Mouse (Mus musculus) WW6 (cell line): ENCODE data around the gene Man1b1.

Experiments
- DNase-seq: peaks from one replicate; pipeline ENCODE4 v3.0.0-alpha.2; 2013; ENCODE audit warnings: low read depth, low spot score

The Man1b1 gene

DNA sequence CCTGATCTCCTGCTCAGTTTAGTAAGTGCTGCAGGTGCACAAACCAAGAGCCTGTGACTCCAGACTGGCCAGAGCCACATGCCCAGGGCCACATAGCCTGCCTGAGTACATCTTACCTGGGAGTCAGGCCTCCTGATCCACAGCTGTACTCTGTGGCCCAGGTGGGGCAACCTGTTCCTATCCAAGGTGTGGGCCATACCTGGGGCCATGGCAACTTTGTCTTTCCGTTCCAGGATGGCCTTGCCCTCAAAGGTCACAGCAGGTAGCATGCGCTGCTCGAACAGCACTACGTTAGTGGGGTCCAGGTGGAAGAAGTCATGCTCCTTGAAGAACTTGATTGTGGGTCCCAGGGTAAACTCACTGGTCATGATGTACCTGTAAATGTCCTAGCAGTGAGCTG lies 32.2 kb downstream of the Man1b1 start:
- no peak for DNase-seq

DNA sequence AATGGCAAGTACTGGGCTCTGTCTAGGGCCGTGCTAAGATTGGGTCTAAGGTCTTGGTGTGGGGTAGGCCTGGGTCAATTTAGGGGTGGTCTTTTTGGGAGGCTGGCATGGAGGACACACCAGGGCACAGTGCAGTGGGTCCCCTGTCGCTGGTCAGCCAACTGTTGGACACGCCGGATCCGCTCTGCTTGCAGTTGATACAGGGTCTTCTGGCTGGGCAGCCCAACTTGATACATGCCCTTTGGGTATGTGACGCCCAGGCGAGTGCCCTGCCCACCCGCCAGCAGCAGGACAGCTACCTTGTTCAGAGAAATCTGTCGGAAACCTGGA lies 32.6 kb downstream of the Man1b1 start:
- no peak for DNase-seq

DNA sequence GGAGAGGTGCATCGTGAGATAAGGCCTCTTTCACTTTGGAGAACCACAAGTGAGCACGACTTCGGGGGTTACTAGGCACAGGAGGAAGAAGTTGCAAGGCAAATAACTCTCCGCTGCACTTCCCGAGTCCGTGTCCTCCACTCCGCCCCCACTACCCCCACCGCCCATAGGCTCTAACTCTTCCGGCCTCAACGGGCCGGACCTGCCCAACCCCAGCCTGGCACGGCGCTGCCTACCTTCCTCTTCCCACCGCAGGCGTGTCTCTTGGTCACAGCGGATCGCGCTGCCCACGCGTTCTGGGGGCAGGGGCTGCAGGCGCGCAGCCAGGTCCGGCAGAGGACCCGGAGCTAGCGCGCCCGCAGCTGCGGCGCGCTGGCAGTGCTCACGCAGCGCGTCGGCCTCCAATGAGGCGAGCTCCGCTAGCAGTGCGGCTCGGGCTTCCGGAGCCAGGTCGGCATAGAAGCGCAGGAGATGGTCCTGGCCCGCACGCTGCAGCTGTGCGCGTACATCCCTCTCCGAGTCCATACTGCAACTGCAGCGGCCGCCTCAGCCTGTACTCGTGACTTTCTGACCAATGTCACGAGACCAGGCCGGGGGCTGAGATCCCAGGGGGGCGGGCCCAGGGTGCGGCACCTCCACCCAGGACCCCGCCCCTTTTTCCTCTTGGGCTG lies 33.1 kb downstream of the Man1b1 start, which contains the start of gene Uap1l1:
Gene Uap1l1 (minus strand): TSS at position 592 of the 671 bp plus-strand sequence.
- DNase-seq: peak; percentile 75

DNA sequence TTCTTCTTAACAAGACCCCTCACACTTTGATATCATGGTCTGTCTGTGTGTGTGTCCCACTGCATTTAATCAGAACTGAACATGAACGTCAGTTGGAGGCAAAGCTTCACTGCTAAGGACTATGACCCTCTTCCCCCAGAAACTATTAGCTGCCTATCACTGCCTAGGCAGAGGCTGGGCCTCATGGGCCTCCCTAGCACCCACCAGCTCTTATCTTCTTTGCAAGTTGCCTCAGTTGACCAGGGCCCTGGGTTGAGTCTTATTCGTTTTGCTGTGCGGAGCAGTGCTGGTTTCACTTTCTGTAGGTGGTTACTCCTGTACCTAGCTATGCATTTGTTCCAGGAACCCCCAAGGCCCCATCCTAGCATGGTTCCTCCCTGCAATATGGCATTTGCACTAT lies 37.9 kb downstream of the Man1b1 start:
- DNase-seq: no peak

DNA sequence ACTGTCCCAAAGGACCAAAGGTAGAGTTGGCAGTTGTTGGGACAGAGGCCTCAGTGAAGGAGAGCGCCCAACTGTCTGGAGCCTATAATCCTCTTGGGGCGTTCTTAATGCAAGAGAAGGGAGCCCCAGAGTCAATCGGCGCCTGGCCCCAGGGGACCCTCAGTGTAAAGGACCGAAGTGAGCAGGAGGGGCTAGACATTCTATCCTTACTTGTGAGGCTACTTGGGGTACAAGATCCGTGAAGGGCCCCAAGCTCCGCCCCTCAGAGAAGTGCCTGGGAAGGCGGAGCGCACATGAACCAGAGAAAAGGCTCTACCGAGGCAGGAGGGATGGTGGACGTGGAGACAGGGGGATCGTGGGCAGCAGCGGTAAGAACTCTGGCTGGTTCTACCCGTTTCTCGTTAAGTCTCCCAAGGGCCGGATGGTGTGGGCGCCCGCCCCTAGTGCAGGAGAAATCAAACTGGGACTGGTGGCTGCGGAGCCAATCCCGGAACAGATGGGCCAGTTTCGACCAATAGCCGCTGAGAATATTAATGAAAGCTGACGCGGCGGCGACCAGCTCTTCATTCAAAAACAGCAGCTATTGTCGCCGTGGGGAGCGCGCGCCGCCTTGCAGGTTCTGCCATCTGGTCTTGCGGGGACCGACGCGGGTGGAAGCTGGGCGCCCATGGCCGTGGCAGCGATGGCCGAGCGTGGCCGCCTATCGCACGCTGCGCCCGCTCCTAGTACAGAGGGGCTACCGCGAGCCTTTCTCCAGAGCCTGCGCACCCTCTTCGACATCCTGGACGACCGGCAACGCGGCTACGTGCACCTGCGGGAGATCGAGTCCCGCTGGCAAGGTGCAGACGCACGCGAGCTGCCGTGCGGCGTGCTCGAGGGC lies 39.9 kb downstream of the Man1b1 start, which contains the start of gene Sapcd2:
Gene Sapcd2 (plus strand): TSS at position 558 of the 880 bp plus-strand sequence.
- peak; percentile 76 for DNase-seq

DNA sequence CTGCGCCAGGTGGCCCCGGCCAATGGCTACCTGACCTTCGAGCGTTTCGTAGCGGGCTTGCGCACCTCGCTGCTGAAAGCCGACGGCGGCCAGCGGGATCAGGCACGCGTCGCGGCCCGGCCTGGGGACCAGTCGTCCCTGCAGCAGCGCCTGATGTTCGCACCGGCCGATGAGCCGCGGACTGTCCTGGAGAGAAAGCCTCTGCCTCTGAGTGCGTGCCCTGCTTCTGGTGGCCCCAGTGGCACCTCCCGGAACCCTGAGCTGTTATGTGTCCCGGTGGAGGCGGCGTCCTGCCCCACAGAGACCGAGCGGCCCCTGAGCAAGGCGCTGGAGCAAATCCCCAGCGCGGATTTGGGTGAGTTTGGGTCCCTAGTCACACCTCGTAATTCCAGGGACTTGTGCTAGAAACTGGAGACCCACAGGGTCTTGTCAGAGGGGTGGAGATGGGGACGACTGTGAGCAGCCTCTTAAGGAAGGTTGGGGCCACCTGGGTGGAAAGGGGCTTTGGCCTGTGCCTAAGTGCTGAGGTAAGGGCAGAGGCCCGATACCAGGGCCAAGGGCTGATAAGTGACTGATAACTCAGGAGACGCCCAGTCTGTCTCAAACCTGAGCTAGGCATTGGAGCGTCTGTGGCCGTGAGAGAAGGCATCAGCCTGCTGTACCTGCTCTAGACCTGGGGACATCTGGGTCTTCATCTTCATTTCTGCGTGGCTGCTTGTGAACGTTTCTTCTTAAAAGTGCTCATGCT lies 40.7 kb downstream of the Man1b1 start:
- DNase-seq: no peak

DNA sequence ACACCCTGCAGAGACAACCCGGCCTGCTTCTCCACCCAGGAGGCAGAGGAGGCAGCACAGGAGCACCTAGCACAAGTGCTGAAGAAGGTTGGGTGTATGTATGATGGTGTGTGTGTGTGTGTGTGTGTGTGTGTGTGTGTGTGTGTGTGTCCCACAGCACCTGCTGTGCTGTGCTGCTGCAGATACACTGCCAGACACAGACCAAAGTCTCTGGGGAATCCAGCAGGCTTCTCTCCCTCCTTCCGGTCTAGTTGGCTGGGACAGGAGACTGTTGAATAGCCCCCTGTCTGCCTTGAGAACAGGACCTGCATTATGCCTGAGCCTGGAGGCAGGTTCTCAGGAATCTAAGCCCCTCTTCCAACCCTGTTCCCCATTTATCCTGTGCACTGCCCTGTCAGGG lies 41.3 kb downstream of the Man1b1 start:
- no peak for DNase-seq

DNA sequence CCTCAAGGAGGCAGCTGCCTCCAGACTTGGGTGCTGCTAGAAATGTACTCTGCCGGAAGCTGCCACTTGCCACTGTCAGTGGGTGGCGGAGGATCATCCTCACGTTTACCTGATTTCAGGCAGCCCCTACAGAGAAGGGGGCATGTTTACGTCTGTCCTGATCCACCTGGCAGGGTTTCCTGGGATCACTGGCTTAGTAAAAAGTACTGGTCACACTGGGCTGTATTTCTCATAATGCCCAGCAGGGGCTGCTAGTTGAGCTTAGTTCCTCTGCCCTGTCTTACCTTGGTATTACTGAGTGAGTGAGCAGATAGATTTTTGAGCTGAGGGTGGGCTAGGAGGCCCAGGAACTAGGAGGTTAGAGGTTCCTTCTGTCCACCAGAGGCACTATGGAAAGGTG lies 44.5 kb downstream of the Man1b1 start:
- DNase-seq: no peak

DNA sequence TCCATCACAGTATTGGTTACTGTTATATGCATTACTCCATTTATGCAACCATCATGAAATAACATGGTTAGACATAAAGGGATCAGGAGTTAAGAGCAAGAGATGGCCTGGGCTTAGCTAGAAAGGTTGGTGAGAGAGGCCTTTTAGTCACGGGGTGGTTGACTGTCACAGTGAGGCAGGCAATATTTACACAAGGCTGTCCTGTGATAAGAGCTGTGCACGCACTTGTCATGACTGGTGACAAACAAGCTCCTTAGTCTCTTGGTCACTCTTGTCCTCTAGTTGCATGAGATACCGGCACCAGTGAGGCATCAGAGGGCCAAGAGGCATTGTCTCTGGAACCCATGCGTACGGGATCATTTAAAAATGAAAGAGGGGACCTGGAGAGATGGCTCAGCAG lies 52.4 kb downstream of the Man1b1 start:
- no peak for DNase-seq

DNA sequence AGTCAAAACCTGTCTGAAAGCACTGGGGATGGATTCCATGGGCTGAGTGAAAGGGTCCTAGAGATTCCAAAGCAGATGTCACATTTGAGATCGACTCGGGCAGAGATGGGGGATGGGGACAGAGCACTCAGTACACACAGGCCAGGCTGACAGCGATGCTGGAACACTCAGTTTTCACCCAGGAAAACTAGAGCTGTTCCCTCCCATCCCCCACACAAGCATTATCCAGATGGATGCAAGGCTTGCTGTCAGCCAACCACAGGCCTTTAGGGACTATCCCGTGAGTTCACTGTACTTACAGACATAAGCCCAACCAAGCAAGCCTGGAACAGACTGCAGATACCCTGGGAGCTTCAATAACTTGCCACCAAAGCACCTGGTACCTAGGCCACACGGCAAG lies 59.1 kb downstream of the Man1b1 start:
- DNase-seq: no peak

DNA sequence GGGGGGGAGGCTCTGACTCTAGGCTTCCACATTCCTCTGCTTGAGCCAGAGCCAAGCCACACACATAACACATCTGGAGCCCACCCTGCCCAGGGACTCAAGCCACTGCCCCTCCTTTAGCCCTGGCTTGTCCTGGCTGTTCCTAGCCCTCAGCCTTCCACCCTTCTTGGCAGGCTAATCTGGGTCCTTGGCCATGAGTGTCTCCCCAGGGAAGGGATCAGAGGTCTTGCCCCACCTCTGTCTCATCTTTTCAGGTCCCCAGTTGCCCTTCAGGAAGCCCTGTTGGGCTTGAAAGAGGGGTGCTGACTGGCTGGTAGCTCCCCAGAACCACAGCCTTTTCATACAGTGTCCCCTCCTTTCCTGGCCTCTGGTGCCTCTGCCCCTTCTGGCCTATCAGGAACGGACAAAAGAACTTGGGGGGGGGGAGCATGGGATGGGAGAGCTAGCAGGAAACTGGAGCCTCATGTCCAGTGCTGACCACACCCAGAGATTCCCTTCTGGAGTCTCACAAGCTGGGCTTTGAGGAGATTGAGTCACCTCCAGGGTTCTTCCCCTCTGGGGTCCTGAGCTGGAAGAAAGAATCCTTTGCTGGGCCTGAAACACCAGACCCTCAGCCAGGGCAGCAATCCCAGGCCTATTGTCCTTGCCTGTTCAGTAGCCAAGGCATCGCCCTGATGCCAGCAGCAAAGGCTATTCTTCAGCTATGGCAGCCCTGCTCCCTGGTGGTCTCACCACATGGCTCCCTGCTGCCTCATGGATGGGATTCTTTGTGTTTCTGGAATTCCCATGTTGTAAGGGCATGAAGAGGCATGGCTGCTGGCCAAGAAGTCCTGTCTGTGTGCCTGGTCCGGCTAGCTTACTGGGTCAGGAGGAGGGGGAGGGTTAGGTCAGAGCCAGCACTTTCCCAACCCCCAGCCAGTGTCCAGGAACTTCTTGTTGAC lies 62.4 kb downstream of the Man1b1 start:
- DNase-seq: no peak

DNA sequence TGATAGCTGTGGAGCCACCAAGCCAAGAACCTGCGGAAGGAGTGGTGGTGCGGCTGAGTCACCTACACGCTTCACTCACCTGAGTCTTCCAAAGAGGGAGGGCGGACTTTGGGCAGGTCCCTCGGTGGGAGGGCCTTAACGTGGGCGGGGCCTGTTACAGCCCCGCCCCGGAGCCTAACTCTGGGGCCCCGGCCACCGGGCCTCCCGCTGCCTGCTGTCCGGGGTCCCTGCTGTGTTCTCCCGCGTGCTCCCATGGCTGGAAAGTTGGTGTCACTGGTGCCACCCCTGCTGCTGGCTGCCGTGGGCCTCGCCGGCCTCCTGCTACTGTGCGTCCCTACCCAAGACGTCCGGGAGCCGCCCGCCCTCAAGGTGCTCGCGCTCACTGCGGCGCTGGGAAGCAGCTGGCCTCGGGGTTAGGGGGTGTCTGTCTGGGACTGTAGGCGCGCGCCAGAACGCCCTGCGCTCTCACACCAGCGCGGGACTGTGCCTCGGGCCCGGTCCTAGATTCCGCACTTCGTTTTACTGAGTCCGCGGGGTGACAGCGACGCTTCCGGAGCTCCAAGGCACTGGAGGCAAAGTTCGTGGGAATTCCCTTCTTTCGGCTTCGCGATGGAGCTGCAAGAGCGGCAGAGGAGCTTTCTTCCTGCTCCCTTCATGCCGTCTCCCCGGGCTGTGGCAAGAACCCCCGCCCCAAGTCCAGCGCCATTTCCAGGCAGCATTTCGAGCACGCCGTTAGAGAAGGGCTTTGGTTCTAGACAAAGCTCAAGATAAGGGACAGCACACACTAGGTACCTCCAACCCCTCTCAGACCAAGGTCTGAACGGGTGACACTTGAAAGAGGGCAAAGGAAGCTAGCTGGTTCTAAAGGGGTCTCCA lies 63.8 kb downstream of the Man1b1 start, which contains the start of gene Entpd2:
Gene Entpd2 (plus strand): TSS at position 154 of the 876 bp plus-strand sequence.
- no peak for DNase-seq

DNA sequence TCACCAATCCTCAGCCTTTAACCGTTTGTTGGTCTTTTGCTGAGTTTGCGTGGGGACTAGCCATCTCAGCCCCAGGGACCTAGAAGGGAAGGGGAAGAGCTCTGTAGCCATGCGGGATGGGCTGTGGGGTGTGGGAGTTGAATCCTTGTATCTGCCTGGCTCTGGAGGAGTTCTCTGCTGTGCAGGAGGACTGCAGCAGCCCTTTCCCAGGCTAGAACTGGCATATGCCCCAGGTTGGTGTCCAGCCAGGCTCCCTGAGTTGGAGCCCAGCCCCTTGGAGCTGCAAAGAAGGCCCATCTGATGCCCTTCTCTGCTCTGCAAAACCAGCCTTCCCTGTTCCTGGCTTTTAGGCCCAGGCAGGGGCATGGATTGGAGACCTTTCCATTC lies 64.5 kb downstream of the Man1b1 start:
- no peak for DNase-seq

DNA sequence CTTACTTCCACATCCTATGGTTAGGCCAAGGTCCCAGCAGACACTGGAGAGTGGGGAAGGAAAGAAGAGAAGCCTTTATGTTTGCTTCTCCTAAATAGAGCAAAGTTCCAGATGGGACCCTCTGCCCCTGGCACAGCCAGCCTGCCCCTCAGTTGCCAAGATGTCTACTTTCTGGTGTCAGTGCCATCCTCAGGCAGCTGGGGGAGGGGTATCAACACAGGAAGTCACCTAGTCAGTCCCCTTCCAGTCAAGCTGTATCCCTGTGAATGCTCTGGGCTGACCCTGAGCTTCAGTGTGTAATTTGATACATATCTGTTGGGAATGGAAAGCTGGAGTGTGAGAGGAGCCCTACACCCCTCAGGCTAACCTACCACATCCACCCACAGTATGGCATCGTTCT lies 64.9 kb downstream of the Man1b1 start:
- no peak for DNase-seq

DNA sequence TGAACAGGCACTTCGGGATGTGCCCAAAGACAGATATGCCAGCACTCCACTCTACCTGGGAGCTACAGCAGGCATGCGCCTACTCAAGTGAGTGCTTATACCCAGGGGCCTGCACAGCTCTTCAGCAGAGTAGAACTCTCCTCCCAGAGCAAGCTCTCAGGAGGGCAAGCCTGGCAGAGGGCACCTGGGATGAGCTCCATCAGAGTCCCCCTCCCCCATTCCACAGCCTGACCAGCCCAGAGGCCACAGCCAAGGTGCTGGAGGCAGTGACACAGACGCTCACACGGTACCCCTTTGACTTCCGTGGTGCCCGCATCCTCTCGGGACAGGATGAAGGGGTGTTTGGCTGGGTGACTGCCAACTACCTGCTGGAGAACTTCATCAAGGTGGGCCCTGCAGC lies 65.9 kb downstream of the Man1b1 start:
- DNase-seq: no peak

DNA sequence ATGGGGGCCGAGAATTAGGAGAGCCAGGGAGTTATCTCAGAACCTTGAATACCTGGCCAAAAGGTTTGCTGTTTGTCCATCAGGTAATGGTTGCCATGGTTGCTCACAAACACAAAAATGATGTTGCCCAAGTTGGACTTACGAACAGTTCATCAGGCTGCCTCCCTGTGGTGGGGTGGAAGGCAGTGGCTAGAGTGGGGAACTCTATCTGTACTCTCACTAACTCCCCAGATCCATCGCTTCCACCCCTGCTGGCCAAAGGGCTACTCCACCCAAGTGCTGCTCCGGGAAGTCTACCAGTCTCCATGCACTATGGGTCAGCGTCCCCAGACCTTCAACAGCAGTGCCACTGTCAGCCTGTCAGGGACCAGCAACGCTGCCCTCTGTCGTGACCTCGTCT lies 66.9 kb downstream of the Man1b1 start, which contains the start of gene Npdc1:
Gene Npdc1 (plus strand): TSS at position 301 of the 400 bp plus-strand sequence.
- DNase-seq: no peak

DNA sequence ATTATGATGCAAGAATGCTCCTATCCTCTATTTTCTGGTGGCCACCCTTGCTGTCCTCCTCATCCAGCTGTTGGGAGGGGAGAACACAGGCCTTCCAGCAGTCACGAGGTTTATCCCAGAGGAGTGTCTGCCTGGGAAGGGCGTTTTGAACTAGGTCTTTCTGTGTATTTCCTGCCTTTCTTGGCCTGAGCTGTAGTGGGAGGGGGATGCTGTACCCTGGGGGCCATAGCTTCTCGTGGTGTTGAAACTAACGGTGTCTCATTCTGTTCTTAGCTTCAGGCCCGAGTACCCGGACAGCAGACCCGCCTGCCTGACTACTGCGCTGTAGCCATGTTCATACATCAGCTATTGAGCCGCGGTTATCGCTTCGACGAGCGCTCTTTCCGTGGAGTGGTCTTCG lies 68.2 kb downstream of the Man1b1 start:
- DNase-seq: no peak

DNA sequence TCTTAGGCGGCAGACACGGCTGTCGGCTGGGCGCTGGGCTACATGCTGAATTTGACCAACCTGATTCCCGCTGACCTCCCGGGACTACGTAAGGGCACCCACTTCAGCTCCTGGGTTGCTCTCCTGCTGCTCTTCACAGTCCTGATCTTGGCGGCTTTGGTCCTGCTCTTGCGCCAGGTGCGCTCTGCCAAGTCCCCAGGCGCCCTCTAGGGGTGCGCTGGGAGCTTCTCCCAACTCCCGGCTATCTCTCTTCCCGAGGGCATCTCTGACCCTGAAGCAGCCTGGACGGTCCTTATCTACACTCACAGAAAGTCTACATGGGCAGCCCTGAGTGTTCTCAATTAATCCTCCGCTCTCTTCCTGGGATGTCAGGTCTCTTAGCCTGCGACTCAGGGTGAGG lies 68.6 kb downstream of the Man1b1 start:
- DNase-seq: no peak
